Mouse (Mus musculus): Measurements from ENCODE around the gene Olfr873. TPM values are rescaled to one million over a fixed set of nuclear protein-coding genes. Genes with fewer than 3 reads are reported as not detected.
"Not testable (repeated sequence)": the region's sequence is repeated elsewhere in the genome, so short reads cannot be mapped to it uniquely, and the experiment has no call there.

Olfr873 gene
- not detected in 2 replicates for polyA plus RNA-seq (2014; fragmentation: Nextera tagmentation; extraction: Ambion mirVana)

DNA sequence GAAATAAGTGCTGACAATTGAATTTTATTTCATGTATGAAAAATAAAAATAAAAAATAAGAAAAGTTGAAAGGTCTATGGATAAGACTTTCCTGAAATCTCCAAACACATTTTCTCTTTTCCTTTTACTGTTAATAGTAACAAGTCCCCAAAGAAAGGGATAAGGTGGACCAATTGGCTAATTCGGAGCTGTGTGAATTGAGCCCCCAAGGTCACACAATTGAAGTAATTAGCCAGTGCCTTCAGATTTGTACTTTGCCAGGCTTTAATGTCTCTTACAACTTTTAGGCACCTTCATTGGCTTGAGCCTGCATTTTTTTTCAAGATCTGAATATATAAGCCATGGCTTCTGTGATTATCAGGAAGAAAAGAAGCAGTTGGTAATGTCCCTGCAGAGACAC lies at the start of gene Olfr873:
TSS of gene Olfr873 (plus strand) at position 301 of the 400 bp plus-strand sequence.
- ATAC-seq (no peak), DNase-seq (ENCODE audit: low spot score) (no peak)
- Histone ChIP-seq H3K27me3 (replicated peaks; ENCODE audit: control insufficient read depth, insufficient read depth, low read length) (no peaks in the 10 kb centered on the region), H3K4me2 (ENCODE audit: low read length) (no peak within 1 kb of the TSS), H3K4me1 (ENCODE audit: control insufficient read depth, insufficient read depth, low read length) (no peaks in the 10 kb centered on the region), H3K36me3 (ENCODE audit: control insufficient read depth, insufficient read depth, low read length) (no peaks in the 10 kb centered on the region), H3K9ac (ENCODE audit: low read length) (no peak within 1 kb of the TSS), H3K27ac (ENCODE audit: low read depth, low read length) (no peak within 1 kb of the TSS), H3K4me3 (ENCODE audit: low read depth, low read length) (no peak within 1 kb of the TSS), H3K9me3 (replicated peaks; ENCODE audit: control insufficient read depth, low read length) (no peaks in the 10 kb centered on the region)
- WGBS: 88% methylated on average over 1 of the region's 1 CpGs

GRCm38 (mm10) chr9:20282051-20282450 lies 16.3 kb upstream of the Olfr873 start, which contains the start of gene Olfr39:
TSS of gene Olfr39 (plus strand) at chr9:20282351.
- Histone ChIP-seq H3K4me1 (ENCODE audit: control insufficient read depth, insufficient read depth, low read length) (no peaks in the 10 kb centered on the region), H3K27ac (ENCODE audit: low read depth, low read length) (no peak within 1 kb of the TSS), H3K27me3 (replicated peaks; ENCODE audit: control insufficient read depth, insufficient read depth, low read length) (no peaks in the 10 kb centered on the region), H3K4me2 (ENCODE audit: low read length) (no peak within 1 kb of the TSS), H3K9me3 (replicated peaks; ENCODE audit: control insufficient read depth, low read length) (no peaks in the 10 kb centered on the region), H3K36me3 (ENCODE audit: control insufficient read depth, insufficient read depth, low read length) (no peaks in the 10 kb centered on the region), H3K9ac (ENCODE audit: low read length) (no peak within 1 kb of the TSS), H3K4me3 (ENCODE audit: low read depth, low read length) (no peak within 1 kb of the TSS)
- 81% methylated on average over 1 of the region's 1 CpGs for WGBS
- DNase-seq (ENCODE audit: low spot score): no peak
- ATAC-seq: no peak

- 85% methylated on average over 5 of the region's 5 CpGs for WGBS
- not testable (repeated sequence) for DNase-seq (ENCODE audit: low spot score)
Observed at GRCm38 (mm10) chr9:20295562-20295961, 2.8 kb upstream of the Olfr873 start.

DNA sequence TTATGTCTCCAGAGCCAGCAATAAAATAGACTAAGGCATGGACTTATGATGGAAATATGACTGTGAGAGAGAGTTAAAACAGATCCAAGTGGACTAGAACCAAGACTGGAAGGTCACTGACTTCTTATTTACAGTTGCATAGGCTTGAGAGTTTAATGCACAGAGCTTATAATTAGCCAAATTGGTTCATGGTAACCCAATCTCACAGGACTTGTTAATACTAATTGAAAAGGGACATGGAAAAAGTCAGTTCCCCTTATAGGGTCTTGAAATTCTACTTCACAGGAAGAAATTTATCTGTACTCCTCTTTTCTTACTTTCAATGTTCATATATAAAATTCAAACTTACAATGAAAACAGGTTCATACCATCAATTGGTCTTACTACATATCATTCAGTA lies 37.7 kb downstream of the Olfr873 start, which contains the start of gene Olfr18:
TSS of gene Olfr18 (minus strand) at position 101 of the 400 bp plus-strand sequence.
- H3K27me3 ChIP-seq (replicated peaks; ENCODE audit: control insufficient read depth, insufficient read depth, low read length): no peaks in the 10 kb centered on the region
- no peaks in the 10 kb centered on the region for H3K9me3 ChIP-seq (replicated peaks; ENCODE audit: control insufficient read depth, low read length)
- no peaks in the 10 kb centered on the region for H3K36me3 ChIP-seq (ENCODE audit: control insufficient read depth, insufficient read depth, low read length)
- DNase-seq (ENCODE audit: low spot score): no peak
- no peak within 1 kb of the TSS for H3K9ac ChIP-seq (ENCODE audit: low read length)
- H3K27ac ChIP-seq (ENCODE audit: low read depth, low read length): no peak within 1 kb of the TSS
- H3K4me3 ChIP-seq (ENCODE audit: low read depth, low read length): no peak within 1 kb of the TSS
- ATAC-seq: no peak
- H3K4me2 ChIP-seq (ENCODE audit: low read length): no peak within 1 kb of the TSS
- H3K4me1 ChIP-seq (ENCODE audit: control insufficient read depth, insufficient read depth, low read length): no peaks in the 10 kb centered on the region

More at GRCm38 (mm10) chr9:20295562-20295961, 2.8 kb upstream of the Olfr873 start:
- H3K36me3 ChIP-seq (ENCODE audit: control insufficient read depth, insufficient read depth, low read length); H3K4me1 ChIP-seq (ENCODE audit: control insufficient read depth, insufficient read depth, low read length); H3K9me3 ChIP-seq (replicated peaks; ENCODE audit: control insufficient read depth, low read length); H3K27me3 ChIP-seq (replicated peaks; ENCODE audit: control insufficient read depth, insufficient read depth, low read length); H3K4me2 ChIP-seq (ENCODE audit: low read length); H3K9ac ChIP-seq (ENCODE audit: low read length); ATAC-seq; H3K27ac ChIP-seq (ENCODE audit: low read depth, low read length); H3K4me3 ChIP-seq (ENCODE audit: low read depth, low read length): not testable (repeated sequence)

- WGBS: 94% methylated on average over 4 of the region's 4 CpGs
- no peak overlapping the region for H3K9ac ChIP-seq (ENCODE audit: low read length)
- DNase-seq (ENCODE audit: low spot score): no peak
- H3K4me2 ChIP-seq (ENCODE audit: low read length): no peak overlapping the region
- H3K36me3 ChIP-seq (ENCODE audit: control insufficient read depth, insufficient read depth, low read length): peaks cover 28% of the 10 kb centered on the region
- no peak for ATAC-seq
- no peak overlapping the region for H3K4me3 ChIP-seq (ENCODE audit: low read depth, low read length)
- no peaks in the 10 kb centered on the region for H3K9me3 ChIP-seq (replicated peaks; ENCODE audit: control insufficient read depth, low read length)
- H3K4me1 ChIP-seq (ENCODE audit: control insufficient read depth, insufficient read depth, low read length): no peaks in the 10 kb centered on the region
- no peaks in the 10 kb centered on the region for H3K27me3 ChIP-seq (replicated peaks; ENCODE audit: control insufficient read depth, insufficient read depth, low read length)
- no peak overlapping the region for H3K27ac ChIP-seq (ENCODE audit: low read depth, low read length)
Observed at GRCm38 (mm10) chr9:20348501-20348900, 50.2 kb downstream of the Olfr873 start.

Other genes with a start within 250 kb of the Olfr873 start
- gene Olfr867, start 241.0 kb upstream of the Olfr873 start, polyA plus RNA-seq (2014; fragmentation: Nextera tagmentation; extraction: Ambion mirVana): not detected in 2 replicates
- gene Olfr868, start 199.9 kb upstream of the Olfr873 start, polyA plus RNA-seq (2014; fragmentation: Nextera tagmentation; extraction: Ambion mirVana): not detected in 2 replicates
- gene Olfr869, start 169.5 kb upstream of the Olfr873 start, polyA plus RNA-seq (2014; fragmentation: Nextera tagmentation; extraction: Ambion mirVana): not detected in 2 replicates
- not detected in 2 replicates for gene Olfr870, start 124.5 kb upstream of the Olfr873 start, polyA plus RNA-seq (2014; fragmentation: Nextera tagmentation; extraction: Ambion mirVana)
- not detected in 2 replicates for gene Olfr871, start 86.3 kb upstream of the Olfr873 start, polyA plus RNA-seq (2014; fragmentation: Nextera tagmentation; extraction: Ambion mirVana)
- gene Olfr872, start 61.4 kb upstream of the Olfr873 start, polyA plus RNA-seq (2014; fragmentation: Nextera tagmentation; extraction: Ambion mirVana): not detected in 2 replicates
- not detected in 2 replicates for gene Olfr39, start 16.2 kb upstream of the Olfr873 start, polyA plus RNA-seq (2014; fragmentation: Nextera tagmentation; extraction: Ambion mirVana)
- not detected in 2 replicates for gene Olfr18, start 37.6 kb downstream of the Olfr873 start, polyA plus RNA-seq (2014; fragmentation: Nextera tagmentation; extraction: Ambion mirVana)
- 53.9 and 58.6 TPM in 2 replicates for gene Zfp560, start 86.6 kb downstream of the Olfr873 start, polyA plus RNA-seq (2014; fragmentation: Nextera tagmentation; extraction: Ambion mirVana)
- 26.5 and 32.4 TPM in 2 replicates for gene Zfp26, start 161.6 kb downstream of the Olfr873 start, polyA plus RNA-seq (2014; fragmentation: Nextera tagmentation; extraction: Ambion mirVana)
- 40.5 and 41.6 TPM in 2 replicates for gene Zfp426, start 194.2 kb downstream of the Olfr873 start, polyA plus RNA-seq (2014; fragmentation: Nextera tagmentation; extraction: Ambion mirVana)
- 101 and 120 TPM in 2 replicates for gene Zfp266, start 222.9 kb downstream of the Olfr873 start, polyA plus RNA-seq (2014; fragmentation: Nextera tagmentation; extraction: Ambion mirVana)